Mouse (Mus musculus): ENCODE measurements around the gene Dtx2.

The Dtx2 gene

GRCm38 (mm10) chr5:135994725-135995687, at the start of gene Dtx2:
Gene Dtx2, plus strand, starts transcription at chr5:135994800.
- peak; percentile 87 for DNase-seq

DNA sequence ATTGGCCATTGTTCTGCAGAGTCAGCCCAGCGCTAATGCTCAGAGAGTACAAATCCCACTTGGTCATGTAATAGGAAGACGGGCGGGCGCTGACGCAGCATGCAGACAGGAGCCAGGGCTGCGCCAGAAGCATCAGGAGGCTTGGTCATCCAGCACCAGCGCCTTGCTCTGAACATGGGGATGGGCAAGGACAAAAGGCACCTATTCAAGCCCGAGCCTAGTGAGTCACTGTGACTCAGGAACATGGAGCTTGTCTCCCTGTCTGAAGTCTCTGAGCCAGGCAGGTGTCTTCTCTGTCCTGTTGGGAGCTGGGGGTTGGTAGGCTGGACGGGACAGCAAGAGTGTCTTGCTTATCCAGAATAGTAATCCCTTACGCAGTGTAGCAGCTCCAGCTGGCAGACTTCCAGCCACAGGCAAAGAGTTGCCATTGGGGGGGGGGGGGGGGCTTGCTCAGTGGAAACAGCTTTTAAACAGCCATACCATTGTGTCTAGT, 48.6 kb upstream of the Dtx2 start:
- no peak for DNase-seq

- DNase-seq: no peak
These were observed 48.0 kb upstream of the Dtx2 start for GRCm38 (mm10) chr5:135946621-135947020.

DNA sequence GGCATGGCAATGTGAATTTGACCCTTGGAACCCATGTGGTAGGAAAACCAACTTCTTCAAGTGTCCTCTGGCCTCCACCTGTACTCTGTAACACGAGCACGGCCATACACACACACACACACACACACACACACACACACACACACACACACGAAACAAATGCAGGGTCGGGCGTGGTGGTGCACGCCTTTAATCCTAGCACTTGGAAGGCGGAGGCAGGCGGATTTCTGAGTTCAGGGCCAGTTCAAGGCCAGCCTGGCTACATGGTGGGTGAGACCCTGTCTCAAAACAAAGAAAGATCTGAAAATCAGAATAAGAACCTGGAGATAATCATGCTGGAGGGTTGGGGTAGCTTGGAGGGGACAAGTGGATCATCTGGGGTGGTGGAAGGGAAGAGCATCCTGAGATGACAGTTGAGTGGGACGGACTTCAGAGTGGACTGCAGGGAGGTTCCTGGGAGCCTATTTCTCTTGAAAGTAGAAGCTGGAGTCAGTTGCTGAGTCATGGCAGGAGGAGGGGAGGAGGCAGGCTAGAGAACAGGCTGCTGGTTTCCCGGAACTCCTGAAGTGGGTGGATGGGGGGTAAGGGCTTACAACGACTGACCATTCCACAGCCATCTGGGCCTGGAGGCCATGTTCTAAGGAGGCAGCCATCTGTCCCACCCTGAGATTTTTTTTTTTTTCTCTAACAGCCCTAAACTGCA, 43.7 kb upstream of the Dtx2 start:
- no peak for DNase-seq

DNA sequence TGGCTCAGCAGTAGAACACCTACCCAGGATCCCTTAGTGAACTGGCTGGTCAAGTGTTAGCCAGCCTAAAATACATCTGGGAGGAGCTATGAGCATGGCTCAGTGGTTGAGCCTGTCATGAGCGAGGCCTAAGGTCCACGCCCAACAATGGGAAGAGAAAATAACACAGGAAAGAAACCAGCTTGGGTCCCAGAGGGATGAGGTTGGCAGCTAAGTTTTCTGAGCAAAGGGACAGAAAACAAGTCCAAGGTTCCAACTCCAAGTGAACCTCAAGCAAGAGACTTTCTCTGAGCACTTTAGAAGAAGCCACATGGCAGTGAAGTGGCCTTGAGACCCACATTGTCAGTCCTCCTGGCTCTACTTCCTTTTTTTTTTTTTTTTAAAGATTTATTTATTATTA, 42.9 kb upstream of the Dtx2 start:
- no peak for DNase-seq

GRCm38 (mm10) chr5:135952830-135953229, 41.8 kb upstream of the Dtx2 start:
- no peak for DNase-seq

- no peak for DNase-seq
These were observed 38.0 kb upstream of the Dtx2 start for GRCm38 (mm10) chr5:135956300-135957206.

GRCm38 (mm10) chr5:135957207-135957974, 37.2 kb upstream of the Dtx2 start:
- DNase-seq: peak; percentile 99

GRCm38 (mm10) chr5:135958367-135958766, 36.2 kb upstream of the Dtx2 start:
- no peak for DNase-seq

- no peak for DNase-seq
These were observed 34.7 kb upstream of the Dtx2 start for GRCm38 (mm10) chr5:135959911-135960310.

- DNase-seq: no peak
These were observed 33.5 kb upstream of the Dtx2 start for GRCm38 (mm10) chr5:135960909-135961635.

- no peak for DNase-seq
These were observed 32.5 kb upstream of the Dtx2 start for GRCm38 (mm10) chr5:135962125-135962491.

GRCm38 (mm10) chr5:135962492-135963279, 31.9 kb upstream of the Dtx2 start:
- DNase-seq: peak; percentile 100

- DNase-seq: no peak
These were observed 31.3 kb upstream of the Dtx2 start for GRCm38 (mm10) chr5:135963280-135963627.

DNA sequence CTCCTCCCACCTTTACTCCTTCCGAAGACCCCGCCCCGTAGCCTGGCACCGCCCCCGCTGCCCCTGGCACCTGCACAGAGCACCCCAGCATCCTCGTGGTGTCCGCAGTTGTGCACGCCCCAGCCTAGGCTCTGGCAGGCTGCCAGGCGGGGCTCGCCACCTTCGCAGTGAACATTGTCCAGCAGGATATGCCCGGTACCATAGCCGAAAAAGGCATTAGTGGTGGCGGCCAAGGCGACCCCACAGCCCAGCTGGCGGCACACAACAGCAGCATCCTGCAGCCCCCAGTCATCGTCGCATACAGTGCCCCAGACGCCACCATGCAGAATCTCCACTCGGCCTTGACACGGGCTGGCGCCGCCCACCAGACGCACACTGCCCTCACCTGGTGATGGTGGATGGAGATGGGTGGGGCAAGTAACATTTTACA, 29.1 kb upstream of the Dtx2 start:
- peak; percentile 56 for DNase-seq

DNA sequence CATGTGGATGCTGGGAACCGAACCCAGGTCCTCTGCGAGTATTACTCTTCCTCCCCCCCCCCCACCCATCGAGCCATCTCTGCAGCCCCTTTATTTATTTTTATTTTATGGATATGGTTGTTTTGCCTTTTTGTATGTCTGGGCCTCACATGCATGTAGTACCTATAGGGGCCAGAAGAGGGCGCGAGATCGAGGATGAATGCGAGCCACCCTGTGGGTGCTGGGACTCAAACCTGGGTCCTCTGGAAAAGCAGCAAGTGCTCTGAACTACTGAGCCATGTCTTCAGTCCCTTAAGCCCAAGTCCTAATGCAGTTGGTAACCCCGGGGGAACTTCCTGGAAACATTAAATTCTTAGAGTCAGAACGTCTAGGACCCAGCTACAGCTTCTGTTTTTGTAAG, 27.7 kb upstream of the Dtx2 start:
- DNase-seq: no peak

DNA sequence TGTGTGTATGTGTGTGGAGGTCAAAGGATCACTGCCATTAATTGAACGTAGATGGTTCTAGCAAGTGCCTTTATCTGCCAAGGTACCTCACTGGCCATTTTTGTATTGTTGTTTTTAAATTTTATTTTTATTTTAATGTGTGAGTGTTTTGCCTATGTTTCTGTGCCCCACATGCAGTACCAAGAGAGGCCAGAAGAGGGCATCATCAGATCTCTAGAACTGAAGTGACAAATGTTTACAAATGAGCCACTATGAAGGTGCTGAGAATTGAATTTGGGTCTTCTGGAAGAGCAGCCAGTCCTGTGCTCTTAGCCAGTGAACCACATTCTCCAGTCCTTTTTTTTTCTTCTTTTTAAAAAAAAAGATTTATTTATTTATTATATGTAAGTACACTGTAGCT, 25.8 kb upstream of the Dtx2 start:
- no peak for DNase-seq

GRCm38 (mm10) chr5:135970247-135970646, 24.4 kb upstream of the Dtx2 start:
- DNase-seq: no peak

- DNase-seq: no peak
These were observed 22.7 kb upstream of the Dtx2 start for GRCm38 (mm10) chr5:135971876-135972275.

DNA sequence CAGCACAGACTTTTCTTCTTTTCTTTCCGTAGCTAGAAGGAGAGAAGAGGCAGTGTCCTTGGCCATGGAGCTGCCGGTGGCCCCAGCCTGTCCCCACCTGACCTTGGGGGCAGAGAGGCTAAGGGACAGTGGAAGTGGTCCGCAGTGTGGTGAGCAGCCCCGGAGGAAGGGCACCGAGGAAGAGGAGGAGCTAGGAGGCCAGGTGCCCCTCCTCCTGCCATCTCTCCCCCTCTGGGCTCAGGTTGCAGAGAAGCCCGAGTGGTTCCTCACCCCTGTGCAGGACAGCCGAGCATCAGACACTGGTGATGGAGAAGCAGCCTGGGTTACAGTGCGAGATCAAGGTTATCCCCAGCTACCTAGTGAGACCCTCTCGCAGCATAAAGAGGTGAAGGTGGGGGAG, 20.2 kb upstream of the Dtx2 start, which contains the start of gene Ssc4d:
Gene Ssc4d, minus strand, starts transcription at position 167 of the 400 bp plus-strand sequence.
- DNase-seq: no peak
